Mouse (Mus musculus) right cerebral cortex, adult 2 months (tissue): Measurements from ENCODE around the gene Ints14.
"Not testable (repeated sequence)": the region's sequence is repeated elsewhere in the genome, so short reads cannot be mapped to it uniquely, and the experiment has no call there.

Experiments
- DNase-seq, 2 experiments: peaks; one replicate each; pipeline ENCODE4 v3.0.0; 2021 to 2022; ENCODE audit warnings: low spot score in 2 of 2

The Ints14 gene

DNA sequence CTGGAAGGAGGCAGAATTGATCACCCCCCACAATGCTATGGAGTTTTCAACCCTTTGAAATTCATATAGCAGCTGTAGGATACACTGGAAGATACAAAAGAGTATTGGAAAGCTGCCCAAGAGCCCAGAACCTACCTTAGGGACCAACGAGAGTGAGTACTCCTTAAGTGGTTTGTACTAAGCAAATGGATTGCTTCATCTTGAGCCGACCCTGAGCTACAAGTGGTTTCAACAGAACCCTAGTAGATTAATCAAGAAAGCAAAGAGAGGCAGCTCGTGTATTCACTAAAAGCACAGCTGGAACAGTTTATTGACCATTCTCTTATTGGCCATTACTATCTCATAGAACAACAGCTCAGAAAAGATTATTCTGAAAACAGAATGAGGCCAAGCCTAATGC lies 58.4 kb downstream of the Ints14 start:
- DNase-seq, result no peak

DNA sequence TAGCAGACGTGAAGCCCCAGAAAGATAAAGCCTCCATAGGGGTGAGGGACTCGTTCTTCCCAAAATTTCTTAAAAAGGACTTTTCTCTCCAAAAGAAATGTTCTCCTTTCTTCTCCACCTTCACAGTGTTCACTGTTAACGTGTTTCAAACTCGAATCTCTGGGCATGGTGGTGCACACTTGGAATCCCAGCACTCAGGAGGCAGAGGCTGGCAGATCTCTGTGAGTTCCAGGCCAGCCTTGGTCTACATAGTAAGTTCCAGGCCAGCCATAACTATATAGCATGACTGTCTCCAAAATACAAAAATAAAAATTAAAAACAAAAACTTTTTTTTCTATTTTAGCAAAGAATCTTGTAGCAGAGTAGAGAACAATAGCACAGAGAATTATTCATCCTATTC lies 59.4 kb downstream of the Ints14 start:
- DNase-seq, result no peak

DNA sequence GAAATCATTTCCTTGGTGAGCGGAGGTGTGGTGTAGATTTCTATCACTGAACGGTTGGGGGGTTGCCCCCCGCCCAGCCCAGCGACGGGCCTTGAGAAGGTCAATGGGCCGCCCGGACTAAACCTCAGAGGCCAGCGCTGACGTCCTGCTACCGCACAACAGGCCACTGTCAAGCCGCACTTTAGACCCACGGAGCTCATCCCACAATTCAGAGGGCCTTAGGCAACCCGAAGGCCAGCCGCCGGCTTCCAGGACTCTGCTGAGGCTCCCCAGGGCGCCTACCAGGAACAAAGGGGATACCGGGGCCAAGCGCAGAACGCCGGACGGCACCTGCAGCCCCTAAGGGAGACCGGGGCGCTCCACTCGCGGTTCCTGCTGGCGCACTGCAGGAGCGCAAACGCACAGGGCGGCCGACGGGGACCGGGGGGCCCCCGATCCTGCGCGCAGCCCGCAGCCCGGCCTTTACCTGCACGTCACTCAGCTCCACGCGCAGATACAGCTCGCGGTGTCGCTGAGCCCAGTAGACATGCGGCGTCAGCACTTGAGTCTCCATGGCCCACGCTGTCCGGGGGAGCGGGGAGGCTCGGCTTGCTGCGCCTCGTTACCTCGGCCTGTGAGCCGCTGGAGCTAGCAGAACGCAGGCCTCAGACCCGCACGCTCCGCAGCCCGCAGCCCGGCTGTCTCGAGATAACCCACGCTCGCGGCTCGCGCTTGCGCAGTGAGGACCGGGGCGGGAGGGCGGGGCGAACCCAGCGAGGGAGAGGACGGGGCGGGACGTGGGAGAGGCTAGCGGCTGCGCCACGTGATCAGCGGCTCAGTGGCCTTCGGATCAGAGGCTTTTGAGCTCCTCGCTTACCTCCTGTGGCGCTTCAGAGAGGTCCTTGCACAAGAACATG lies 60.5 kb downstream of the Ints14 start, which contains the start of gene Hacd3:
Gene Hacd3 (minus strand): TSS at position 703 of the 896 bp plus-strand sequence.
- DNase-seq, result peak; percentile 89

DNA sequence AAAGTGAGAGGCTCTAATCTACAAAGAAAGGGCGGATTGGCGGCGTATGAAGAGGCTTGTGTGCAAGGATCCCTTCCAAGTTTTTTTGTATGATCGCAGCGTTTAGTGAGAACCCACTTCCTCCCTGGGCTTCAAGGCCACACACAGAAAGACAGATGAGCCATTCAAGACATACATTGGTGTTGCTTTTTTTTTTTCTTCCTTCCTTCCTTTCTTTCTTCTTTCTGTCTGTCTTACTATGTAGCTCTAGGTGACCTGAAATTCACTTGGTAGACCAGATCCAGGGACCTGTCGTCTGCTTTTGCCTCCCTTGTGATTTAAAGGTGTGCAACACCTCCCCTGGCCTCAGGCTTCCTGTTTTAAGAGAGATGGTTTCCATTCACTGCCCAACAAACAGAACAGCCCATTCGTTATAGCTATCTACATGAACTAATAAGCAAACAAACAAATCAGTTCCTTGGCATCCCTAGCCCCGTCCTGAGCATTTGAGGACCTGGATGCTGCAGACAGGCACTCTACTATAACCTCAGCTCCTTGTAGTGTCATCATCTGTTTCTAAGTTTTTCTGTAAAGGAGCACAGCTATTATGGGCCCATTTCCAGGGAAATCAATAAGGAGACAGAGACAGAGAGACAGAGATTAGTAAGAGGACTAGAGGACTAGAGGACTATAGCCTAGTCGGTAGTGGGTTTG lies 61.3 kb downstream of the Ints14 start:
- DNase-seq, result no peak

DNA sequence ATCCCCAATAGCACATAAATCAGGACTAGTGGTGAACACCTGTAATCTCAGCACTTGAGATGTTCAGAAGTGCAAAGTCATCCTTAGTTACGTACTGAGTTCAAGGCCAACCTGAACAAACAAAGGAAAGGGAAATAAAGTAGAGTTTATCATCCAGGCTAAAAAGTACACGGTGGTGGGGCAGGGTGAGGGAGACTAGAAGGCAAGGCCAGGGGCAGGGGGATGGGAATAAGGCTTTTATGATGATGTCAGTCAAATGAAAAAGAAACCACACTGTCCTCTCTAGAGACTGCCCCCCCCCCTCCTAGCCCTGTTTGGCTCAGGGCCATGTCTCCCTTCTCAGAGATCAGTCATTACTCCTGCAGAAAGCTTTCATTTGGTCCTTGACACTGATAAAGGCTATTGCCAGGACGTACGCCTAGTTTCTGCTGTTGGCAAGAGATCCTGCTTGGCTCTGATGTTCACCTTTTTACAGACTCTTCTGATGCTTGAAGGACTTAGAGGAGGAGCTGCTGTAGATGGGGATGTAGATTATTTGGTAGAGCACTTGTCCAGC lies 62.0 kb downstream of the Ints14 start:
- no peak for DNase-seq

DNA sequence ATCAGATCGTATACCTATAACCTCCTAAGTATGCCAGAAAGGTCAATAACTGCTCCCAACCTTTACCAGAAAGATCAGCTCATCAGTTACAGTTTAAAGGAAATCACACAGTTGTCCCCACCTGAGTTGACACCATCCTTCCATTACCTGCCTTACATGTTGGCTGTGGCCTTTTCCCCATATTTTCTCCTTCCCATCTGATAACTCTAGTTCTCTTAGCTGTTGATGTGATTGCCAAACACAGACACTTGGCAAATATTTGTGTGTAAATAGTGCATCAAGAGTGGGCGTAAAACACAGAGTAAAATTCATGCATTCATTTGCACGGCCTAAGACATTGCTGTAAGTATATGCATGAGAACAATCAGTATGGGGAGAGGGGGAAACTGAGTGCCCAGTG lies 62.7 kb downstream of the Ints14 start:
- DNase-seq, result no peak

DNA sequence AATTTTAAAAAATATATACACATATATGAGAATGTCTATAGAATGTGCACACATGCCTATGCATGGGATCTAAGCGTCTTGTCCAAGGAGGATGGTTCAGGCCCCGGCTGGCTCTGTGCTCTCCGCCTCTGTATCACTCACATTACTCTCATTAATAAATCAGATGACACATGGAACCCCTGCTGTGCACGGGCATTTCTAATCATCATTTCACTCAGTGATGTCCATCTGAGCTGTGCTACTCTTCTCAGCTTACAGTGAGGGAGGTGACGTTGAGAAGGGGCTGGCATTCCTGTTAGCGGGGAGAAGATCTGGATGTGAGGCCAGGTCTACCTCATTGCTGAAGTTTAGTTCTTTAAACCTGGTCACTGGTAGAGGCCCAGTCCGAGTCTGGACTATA lies 66.5 kb downstream of the Ints14 start:
- no peak for DNase-seq

DNA sequence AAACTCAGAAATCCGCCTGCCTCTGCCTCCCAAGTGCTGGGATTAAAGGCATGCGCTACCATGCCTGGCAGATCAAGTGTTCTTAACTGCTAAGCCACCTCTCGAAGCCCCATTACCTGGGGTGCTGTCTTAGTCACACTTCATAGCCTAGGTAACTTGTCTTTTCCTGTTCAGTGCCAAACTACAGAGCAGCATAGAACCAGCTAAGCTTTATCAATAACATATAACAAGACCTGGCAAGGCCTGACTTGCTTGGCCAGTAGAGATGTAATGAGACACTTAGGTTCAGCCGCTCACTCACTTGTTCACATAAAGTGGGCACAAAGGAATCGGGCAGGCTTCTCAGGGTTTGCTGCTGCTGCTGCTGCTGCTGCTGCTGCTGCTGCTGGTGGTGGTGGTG lies 67.6 kb downstream of the Ints14 start:
- DNase-seq, result no peak

DNA sequence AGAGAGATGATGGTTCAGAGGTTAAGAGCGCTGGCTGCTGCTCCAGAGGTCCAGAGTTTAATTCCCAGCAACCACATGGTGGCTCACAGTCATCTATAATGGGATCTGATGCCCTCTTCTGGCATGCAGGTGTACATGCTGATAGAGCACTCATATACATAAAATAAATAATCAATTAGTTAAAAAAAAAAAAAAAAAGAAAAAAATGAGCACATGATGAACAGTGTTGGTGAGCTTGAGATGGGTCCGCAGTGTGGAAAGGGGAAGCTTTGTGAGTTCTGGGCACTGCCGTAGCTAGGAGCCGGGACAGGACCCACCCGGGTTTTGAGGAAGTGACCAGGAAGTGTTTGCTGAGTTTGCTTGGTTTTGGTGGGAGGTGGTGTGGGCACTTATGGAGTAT lies 70.7 kb downstream of the Ints14 start:
- not testable (repeated sequence) for DNase-seq

DNA sequence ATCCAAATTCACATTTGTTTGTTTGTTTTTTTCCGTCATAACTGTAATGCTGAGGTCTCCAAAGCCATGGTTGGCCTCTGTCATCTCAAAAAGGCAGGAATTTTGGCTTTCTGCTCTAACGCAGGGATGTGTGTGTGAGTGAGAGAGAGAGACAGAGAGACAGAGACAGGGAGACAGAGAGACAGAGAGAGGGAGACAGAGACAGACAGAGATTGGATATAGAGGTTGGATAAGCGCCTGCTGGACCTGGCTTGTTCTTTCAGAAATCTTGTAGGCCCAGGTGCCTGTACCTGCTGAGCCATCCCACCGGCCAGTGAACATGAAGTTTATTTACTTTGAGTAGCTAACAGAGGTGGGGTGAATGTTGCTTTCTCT lies 71.2 kb downstream of the Ints14 start:
- DNase-seq, result no peak

DNA sequence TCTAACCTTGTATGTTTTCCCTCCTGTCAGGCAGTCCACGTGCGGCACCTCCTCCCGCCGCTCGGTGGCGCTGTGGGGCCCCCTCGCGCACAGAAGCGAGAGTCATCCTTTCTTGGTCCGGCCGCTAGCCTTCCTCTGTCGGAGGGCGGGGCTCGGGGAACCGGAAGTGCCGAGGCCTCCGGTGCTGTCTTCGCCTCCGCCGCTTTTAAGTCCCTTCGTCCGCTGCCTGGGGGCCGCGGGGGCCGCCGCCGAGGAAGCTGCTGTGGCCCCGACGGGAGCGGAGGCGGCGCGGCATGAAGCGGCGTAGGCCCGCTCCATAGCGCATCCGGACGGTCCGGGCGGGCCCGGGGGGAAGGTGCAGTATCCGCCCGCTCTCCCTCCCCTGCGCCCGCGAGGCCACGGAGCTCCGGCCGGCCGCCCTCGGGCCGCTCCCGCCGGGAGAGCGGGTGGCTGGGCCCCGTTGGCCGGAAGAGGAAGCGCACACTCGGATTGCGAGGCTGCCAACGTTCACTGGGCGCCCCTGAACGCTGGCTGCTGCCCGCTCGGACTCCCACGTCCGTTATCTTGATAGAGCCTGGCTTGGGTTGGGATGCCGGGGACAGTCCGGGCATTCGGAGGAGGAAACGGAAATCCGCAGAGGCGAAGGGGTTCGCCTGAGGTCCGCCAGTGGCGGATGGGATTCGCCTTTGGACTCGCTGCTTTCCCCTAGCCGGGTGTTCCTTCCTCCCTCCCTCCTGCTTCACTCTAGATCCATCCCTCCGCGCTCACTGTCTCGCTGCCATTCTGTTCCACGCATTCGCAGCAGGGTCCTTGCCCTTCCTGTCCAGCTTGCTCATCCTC lies 71.8 kb downstream of the Ints14 start, which contains the start of gene Dpp8:
Gene Dpp8 (plus strand): TSS at position 146 of the 840 bp plus-strand sequence.
- peak; percentile 91 to 94 for DNase-seq

DNA sequence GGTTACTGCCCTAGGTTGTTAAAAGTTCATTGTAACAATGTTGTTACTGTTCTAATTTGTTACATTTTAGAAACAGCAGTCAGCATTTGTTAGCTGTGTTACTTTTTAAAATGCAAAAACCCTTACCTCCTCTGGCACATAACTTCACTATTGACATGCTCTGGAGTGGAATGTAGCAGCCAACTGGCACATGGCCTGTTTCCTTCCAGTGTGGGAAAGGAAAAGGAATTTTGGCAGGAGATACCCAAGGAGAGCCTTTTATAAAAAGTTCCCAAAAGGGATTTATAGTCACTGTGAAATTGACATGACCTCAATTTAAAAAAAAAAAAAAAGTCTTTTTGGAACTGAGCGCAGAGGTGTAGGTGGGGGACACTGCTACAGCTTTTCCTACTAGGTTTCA lies 75.8 kb downstream of the Ints14 start:
- peak in 1 of 2 experiments; percentile 40 for DNase-seq
